Mouse (Mus musculus) forebrain, embryonic 11.5 days (tissue): ENCODE measurements at regions not wholly inside any gene's neighbourhood (a gene's known extent, or its start where the extent isn't known, plus 50 kb on each side); places are given as distances from the start of the nearest gene placed in this dataset.

Experiments
- ATAC-seq: fragments of 200-750 bp; cut with Nextera tagmentation; replicated peaks from 2 replicates; pipeline ENCODE4 v1.8.0; 2017; ENCODE audit warnings: moderate TSS enrichment; ENCODE audit not compliant: low FRiP score
- DNase-seq: peaks from one replicate; pipeline ENCODE4 v3.0.0-alpha.2; 2017; ENCODE audit warnings: low spot score
- H3K27ac ChIP-seq: fragments of 300-500 bp; sonication (generic); 2 replicates; pipeline ENCODE4 v1.5.1; 2014; ENCODE audit warnings: low read depth, low read length
- H3K27me3 ChIP-seq: fragments of 300-500 bp; sonication (generic); 2 replicates; pipeline ENCODE4 v1.6.1; 2014; ENCODE audit warnings: mild to moderate bottlenecking, low read length, mixed read lengths; ENCODE audit not compliant: control insufficient read depth, insufficient read depth
- H3K36me3 ChIP-seq: fragments of 300-500 bp; sonication (generic); 2 replicates; pipeline ENCODE4 v1.6.1; 2014; ENCODE audit warnings: mild to moderate bottlenecking, low read length, moderate library complexity, mixed read lengths; ENCODE audit not compliant: control insufficient read depth, insufficient read depth
- H3K4me1 ChIP-seq: fragments of 300-500 bp; sonication (generic); replicated peaks from 2 replicates; pipeline ENCODE4 v1.6.1; 2014; ENCODE audit warnings: low read length, mixed read lengths; ENCODE audit not compliant: control insufficient read depth, insufficient read depth
- H3K4me2 ChIP-seq: fragments of 300-500 bp; sonication (generic); 2 replicates; pipeline ENCODE4 v1.6.1; 2014; ENCODE audit warnings: low read depth, mild to moderate bottlenecking, low read length, moderate library complexity, mixed read lengths; ENCODE audit not compliant: severe bottlenecking
- H3K4me3 ChIP-seq: fragments of 300-500 bp; sonication (generic); 2 replicates; pipeline ENCODE4 v1.5.1; 2014; ENCODE audit warnings: low read depth, low read length
- H3K9ac ChIP-seq: fragments of 300-500 bp; sonication (generic); 2 replicates; pipeline ENCODE4 v1.6.1; 2014; ENCODE audit warnings: low read length
- H3K9me3 ChIP-seq: fragments of 300-500 bp; sonication (generic); 2 replicates; pipeline ENCODE4 v1.6.1; 2016; ENCODE audit warnings: low read length, mixed read lengths; ENCODE audit not compliant: control insufficient read depth
- WGBS: fragments of 180-500 bp; shearing (Covaris S2); extraction: QIAGEN DNeasy Blood & Tissue Kit; methylation state at CpG from one replicate; pipeline ENCODE4 v1.1.7; 2014; 5-methylcytosine and 5-hydroxymethylcytosine counted together

GRCm38 (mm10) chr13:16670736-16671135, 659.1 kb downstream of the Inhba start:
- Histone ChIP-seq H3K9ac (no peak overlapping the region), H3K27me3 (no peaks in the 10 kb centered on the region), H3K36me3 (no peaks in the 10 kb centered on the region), H3K4me1 (no peaks in the 10 kb centered on the region), H3K4me2 (no peak overlapping the region), H3K9me3 (no peaks in the 10 kb centered on the region), H3K27ac (no peak overlapping the region), H3K4me3 (no peak overlapping the region)
- DNase-seq (no peak), ATAC-seq (no peak)

GRCm38 (mm10) chr13:16676873-16677272, 665.2 kb downstream of the Inhba start:
- WGBS: 93% methylated on average over 1 of the region's 1 CpGs
- Histone ChIP-seq H3K4me1 (no peaks in the 10 kb centered on the region), H3K9me3 (no peaks in the 10 kb centered on the region), H3K4me3 (no peak overlapping the region), H3K9ac (no peak overlapping the region), H3K36me3 (no peaks in the 10 kb centered on the region), H3K27me3 (no peaks in the 10 kb centered on the region), H3K27ac (no peak overlapping the region), H3K4me2 (no peak overlapping the region)
- DNase-seq (no peak), ATAC-seq (no peak)

- no peak overlapping the region for H3K4me3 ChIP-seq
- H3K9me3 ChIP-seq: no peaks in the 10 kb centered on the region
- H3K9ac ChIP-seq: no peak overlapping the region
- WGBS: 83% methylated on average over 1 of the region's 1 CpGs
- DNase-seq: no peak
- H3K4me1 ChIP-seq: no peaks in the 10 kb centered on the region
- no peaks in the 10 kb centered on the region for H3K27me3 ChIP-seq
- no peaks in the 10 kb centered on the region for H3K36me3 ChIP-seq
- no peak overlapping the region for H3K27ac ChIP-seq
- ATAC-seq: no peak
- H3K4me2 ChIP-seq: no peak overlapping the region
These were observed 666.8 kb downstream of the Inhba start for GRCm38 (mm10) chr13:16678246-16679024.

- no peak for DNase-seq
- Histone ChIP-seq H3K9me3 (no peaks in the 10 kb centered on the region), H3K4me1 (no peaks in the 10 kb centered on the region), H3K27ac (no peak overlapping the region), H3K9ac (no peak overlapping the region), H3K36me3 (no peaks in the 10 kb centered on the region), H3K27me3 (no peaks in the 10 kb centered on the region), H3K4me2 (no peak overlapping the region), H3K4me3 (no peak overlapping the region)
- ATAC-seq: no peak
- WGBS: 89% methylated on average over 1 of the region's 1 CpGs
These were observed 682.5 kb downstream of the Inhba start for GRCm38 (mm10) chr13:16694201-16694600.

GRCm38 (mm10) chr13:16700934-16701333, 689.3 kb downstream of the Inhba start:
- H3K4me2 ChIP-seq: no peak overlapping the region
- H3K9me3 ChIP-seq: no peaks in the 10 kb centered on the region
- 86% methylated on average over 2 of the region's 2 CpGs for WGBS
- no peaks in the 10 kb centered on the region for H3K27me3 ChIP-seq
- ATAC-seq (no peak), DNase-seq (no peak)
- H3K4me3 ChIP-seq: no peak overlapping the region
- no peaks in the 10 kb centered on the region for H3K4me1 ChIP-seq
- H3K9ac ChIP-seq: no peak overlapping the region
- H3K36me3 ChIP-seq: no peaks in the 10 kb centered on the region
- no peak overlapping the region for H3K27ac ChIP-seq

GRCm38 (mm10) chr13:16702138-16702537, 690.5 kb downstream of the Inhba start:
- H3K9me3 ChIP-seq: no peaks in the 10 kb centered on the region
- no peaks in the 10 kb centered on the region for H3K27me3 ChIP-seq
- 69% methylated on average over 1 of the region's 1 CpGs for WGBS
- no peak overlapping the region for H3K9ac ChIP-seq
- no peaks in the 10 kb centered on the region for H3K4me1 ChIP-seq
- H3K36me3 ChIP-seq: no peaks in the 10 kb centered on the region
- H3K27ac ChIP-seq: no peak overlapping the region
- ATAC-seq: no peak
- DNase-seq: no peak
- H3K4me2 ChIP-seq: no peak overlapping the region
- H3K4me3 ChIP-seq: no peak overlapping the region

GRCm38 (mm10) chr13:16705217-16706104, 693.8 kb downstream of the Inhba start:
- Histone ChIP-seq H3K4me3 (no peak overlapping the region), H3K4me1 (no peaks in the 10 kb centered on the region), H3K27me3 (no peaks in the 10 kb centered on the region), H3K27ac (no peak overlapping the region), H3K9ac (no peak overlapping the region), H3K36me3 (no peaks in the 10 kb centered on the region), H3K9me3 (no peaks in the 10 kb centered on the region), H3K4me2 (no peak overlapping the region)
- no peak for DNase-seq
- ATAC-seq: peak; percentile 83
- WGBS: 66% methylated on average over 10 of the region's 10 CpGs

GRCm38 (mm10) chr13:16706105-16706442, 694.4 kb downstream of the Inhba start:
- Histone ChIP-seq H3K36me3 (no peaks in the 10 kb centered on the region), H3K9ac (no peak overlapping the region), H3K9me3 (no peaks in the 10 kb centered on the region), H3K4me2 (no peak overlapping the region), H3K27ac (no peak overlapping the region), H3K4me1 (no peaks in the 10 kb centered on the region), H3K27me3 (no peaks in the 10 kb centered on the region), H3K4me3 (no peak overlapping the region)
- WGBS: 59% methylated on average over 1 of the region's 1 CpGs
- DNase-seq: no peak
- no peak; the same call in 1 of the 2 replicates for ATAC-seq
